Mouse (Mus musculus): ENCODE results near the gene Clasrp. TPM values are rescaled to one million over a fixed set of nuclear protein-coding genes. Genes with fewer than 3 reads are reported as not detected.

Gene Clasrp
- total and polyA plus RNA-seq, 3 experiments: 34.2 to 153 (median 41.4) TPM

DNA sequence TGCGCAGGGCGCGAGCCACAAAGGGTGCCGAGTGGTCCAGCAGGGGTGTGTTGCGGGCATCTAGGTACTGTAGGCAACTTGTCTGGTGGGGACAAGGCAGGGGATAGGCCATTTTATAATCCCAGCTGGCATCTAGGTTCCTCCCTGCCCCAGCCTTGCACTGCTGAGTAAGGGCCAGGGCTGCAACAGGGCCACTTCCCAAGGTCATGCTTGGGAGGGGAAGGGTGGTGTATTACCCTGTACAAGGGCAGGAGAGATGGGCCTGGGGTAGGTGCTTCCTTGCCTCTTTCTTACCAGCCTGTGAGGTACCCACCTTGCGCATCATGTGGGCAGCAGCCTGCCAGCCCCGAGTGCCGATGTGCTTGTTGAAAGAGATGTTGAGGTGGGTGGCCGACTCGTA, 69.6 kb downstream of the Clasrp start:
- 0 out of 2 replicates have a peak, but pooled peaks cover 5% of the 10 kb centered on the region for H3K9me3 ChIP-seq (replicated peaks)
- no peak overlapping the region for H3K4me3 ChIP-seq (ENCODE audit: low read depth, low read length)
- peaks cover 9% of the 10 kb centered on the region for H3K4me1 ChIP-seq (ENCODE audit: insufficient read depth, low read depth, low read length)
- DNase-seq (ENCODE audit: low spot score): no peak
- H3K36me3 ChIP-seq (replicated peaks): peaks cover 94% of the 10 kb centered on the region
- TF ChIP-seq TAL1 (conservative IDR thresholded peaks at IDR 0.05; ENCODE audit: low read depth, low read length): no peak
- no peak for TF ChIP-seq CTCF (IDR thresholded peaks at IDR 0.05; ENCODE audit: low read depth, low read length)
- no peak for TF ChIP-seq POLR2AphosphoS5 (IDR thresholded peaks at IDR 0.05; ENCODE audit: insufficient replicate concordance, low read depth, low read length)
- TF ChIP-seq GATA1 (IDR thresholded peaks at IDR 0.05; ENCODE audit: borderline replicate concordance, low read length): no peak
- TF ChIP-seq GATA2 (IDR thresholded peaks at IDR 0.05; ENCODE audit: borderline replicate concordance, low read depth, low read length): no peak
- H3K27me3 ChIP-seq (ENCODE audit: insufficient read depth, low read length): no peaks in the 10 kb centered on the region
- no peak for ATAC-seq (ENCODE audit: extremely low read depth, insufficient number of reproducible peaks, low FRiP score, poor library complexity, severe bottlenecking)

DNA sequence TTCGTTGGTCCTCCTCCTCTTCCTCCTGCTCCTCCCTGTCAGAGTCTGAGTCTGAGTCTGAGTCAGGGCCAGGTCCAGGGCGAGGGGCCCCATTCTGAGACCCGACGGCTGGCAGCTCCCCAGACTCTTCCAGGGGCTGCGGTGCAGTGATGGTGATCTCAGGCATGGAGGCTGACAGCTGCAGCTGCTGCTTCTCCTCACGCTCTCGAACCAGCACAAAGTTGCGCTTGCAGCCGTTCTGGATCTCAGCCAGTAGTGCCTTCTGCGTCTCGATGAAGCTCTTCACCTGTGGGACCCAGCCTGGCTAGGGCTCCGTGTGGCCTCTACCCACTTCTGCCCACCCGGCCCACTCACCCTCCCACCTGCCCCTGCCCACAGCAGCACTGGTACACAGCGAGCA, 72.0 kb downstream of the Clasrp start:
- H3K36me3 ChIP-seq (replicated peaks): peaks cover 90% of the 10 kb centered on the region
- no peaks in the 10 kb centered on the region for H3K27me3 ChIP-seq (ENCODE audit: insufficient read depth, low read length)
- no peaks in the 10 kb centered on the region for H3K9me3 ChIP-seq (replicated peaks)
- no peak overlapping the region for H3K4me3 ChIP-seq (ENCODE audit: low read depth, low read length)
- TF ChIP-seq CTCF (IDR thresholded peaks at IDR 0.05; ENCODE audit: low read depth, low read length) (no peak), POLR2AphosphoS5 (IDR thresholded peaks at IDR 0.05; ENCODE audit: insufficient replicate concordance, low read depth, low read length) (no peak), GATA2 (IDR thresholded peaks at IDR 0.05; ENCODE audit: borderline replicate concordance, low read depth, low read length) (no peak), TAL1 (conservative IDR thresholded peaks at IDR 0.05; ENCODE audit: low read depth, low read length) (no peak), GATA1 (IDR thresholded peaks at IDR 0.05; ENCODE audit: borderline replicate concordance, low read length) (no peak)
- H3K4me1 ChIP-seq (ENCODE audit: insufficient read depth, low read depth, low read length): peaks cover 9% of the 10 kb centered on the region
- ATAC-seq (ENCODE audit: extremely low read depth, insufficient number of reproducible peaks, low FRiP score, poor library complexity, severe bottlenecking) (no peak), DNase-seq (ENCODE audit: low spot score) (no peak)

- Histone ChIP-seq H3K4me3 (ENCODE audit: low read depth, low read length) (no peak overlapping the region), H3K9me3 (replicated peaks) (no peaks in the 10 kb centered on the region), H3K4me1 (ENCODE audit: insufficient read depth, low read depth, low read length) (peaks cover 9% of the 10 kb centered on the region), H3K36me3 (replicated peaks) (peaks cover 80% of the 10 kb centered on the region), H3K27me3 (ENCODE audit: insufficient read depth, low read length) (no peaks in the 10 kb centered on the region)
- TF ChIP-seq TAL1 (conservative IDR thresholded peaks at IDR 0.05; ENCODE audit: low read depth, low read length) (no peak), GATA1 (IDR thresholded peaks at IDR 0.05; ENCODE audit: borderline replicate concordance, low read length) (no peak), POLR2AphosphoS5 (IDR thresholded peaks at IDR 0.05; ENCODE audit: insufficient replicate concordance, low read depth, low read length) (no peak), CTCF (IDR thresholded peaks at IDR 0.05; ENCODE audit: low read depth, low read length) (no peak), GATA2 (IDR thresholded peaks at IDR 0.05; ENCODE audit: borderline replicate concordance, low read depth, low read length) (no peak)
- ATAC-seq (ENCODE audit: extremely low read depth, insufficient number of reproducible peaks, low FRiP score, poor library complexity, severe bottlenecking) (no peak), DNase-seq (ENCODE audit: low spot score) (no peak)
Measured at GRCm38 (mm10) chr7:19531077-19531476, 73.2 kb downstream of the Clasrp start.

Other genes starting within 250 kb of the Clasrp start
Only the 20 nearest of the 26 such genes appear.
- not detected in 2 replicates for gene Ckm, start 199.7 kb downstream of the Clasrp start, total RNA-seq (2014; fragmentation: Nextera tagmentation)
- gene Ckm, start 199.7 kb downstream of the Clasrp start, total RNA-seq (2017): 0.05 and 0.12 TPM in 2 replicates
- not detected in 2 replicates for gene Ckm, start 199.7 kb downstream of the Clasrp start, polyA plus RNA-seq (2012)
- gene Mark4, start 145.7 kb downstream of the Clasrp start, total RNA-seq (2014; fragmentation: Nextera tagmentation): 17.8 and 21.3 TPM in 2 replicates
- 2.7 and 4.3 TPM in 2 replicates for gene Mark4, start 145.7 kb downstream of the Clasrp start, total RNA-seq (2017)
- 34.7 and 46.5 TPM in 2 replicates for gene Mark4, start 145.7 kb downstream of the Clasrp start, polyA plus RNA-seq (2012)
- gene Exoc3l2, start 141.2 kb downstream of the Clasrp start, total RNA-seq (2014; fragmentation: Nextera tagmentation): not detected in 2 replicates
- not detected in 2 replicates for gene Exoc3l2, start 141.2 kb downstream of the Clasrp start, total RNA-seq (2017)
- 0.02 TPM in 1 of 2 replicates, not detected in the other for gene Exoc3l2, start 141.2 kb downstream of the Clasrp start, polyA plus RNA-seq (2012)
- 4.6 and 5.2 TPM in 2 replicates for gene Bloc1s3, start 96.1 kb downstream of the Clasrp start, total RNA-seq (2014; fragmentation: Nextera tagmentation)
- 4.2 and 5.2 TPM in 2 replicates for gene Bloc1s3, start 96.1 kb downstream of the Clasrp start, total RNA-seq (2017)
- 5.7 and 6.0 TPM in 2 replicates for gene Bloc1s3, start 96.1 kb downstream of the Clasrp start, polyA plus RNA-seq (2012)
- gene Trappc6a, start 96.1 kb downstream of the Clasrp start, total RNA-seq (2014; fragmentation: Nextera tagmentation): 87.2 and 92.8 TPM in 2 replicates
- gene Trappc6a, start 96.1 kb downstream of the Clasrp start, total RNA-seq (2017): 141 and 200 TPM in 2 replicates
- 537 and 654 TPM in 2 replicates for gene Trappc6a, start 96.1 kb downstream of the Clasrp start, polyA plus RNA-seq (2012)
- 0.53 and 0.92 TPM in 2 replicates for gene Nkpd1, start 86.6 kb downstream of the Clasrp start, total RNA-seq (2014; fragmentation: Nextera tagmentation)
- gene Nkpd1, start 86.6 kb downstream of the Clasrp start, total RNA-seq (2017): 0.22 and 0.41 TPM in 2 replicates
- 0.55 TPM in 2 replicates for gene Nkpd1, start 86.6 kb downstream of the Clasrp start, polyA plus RNA-seq (2012)
- 22.4 and 23.0 TPM in 2 replicates for gene Ppp1r37, start 41.4 kb downstream of the Clasrp start, total RNA-seq (2014; fragmentation: Nextera tagmentation)
- 10.9 and 13.1 TPM in 2 replicates for gene Ppp1r37, start 41.4 kb downstream of the Clasrp start, total RNA-seq (2017)
- gene Ppp1r37, start 41.4 kb downstream of the Clasrp start, polyA plus RNA-seq (2012): 68.4 and 71.2 TPM in 2 replicates
- gene Zfp296, start 27.2 kb downstream of the Clasrp start, total RNA-seq (2014; fragmentation: Nextera tagmentation): 0.53 and 0.97 TPM in 2 replicates
- gene Zfp296, start 27.2 kb downstream of the Clasrp start, total RNA-seq (2017): 0.81 and 0.82 TPM in 2 replicates
- 3.4 TPM in 2 replicates for gene Zfp296, start 27.2 kb downstream of the Clasrp start, polyA plus RNA-seq (2012)
- gene Gemin7, start 26.9 kb downstream of the Clasrp start, total RNA-seq (2014; fragmentation: Nextera tagmentation): 50.8 and 51.2 TPM in 2 replicates
- gene Gemin7, start 26.9 kb downstream of the Clasrp start, total RNA-seq (2017): 25.8 and 31.3 TPM in 2 replicates
- 52.7 and 55.4 TPM in 2 replicates for gene Gemin7, start 26.9 kb downstream of the Clasrp start, polyA plus RNA-seq (2012)
- gene Relb, start 25.0 kb upstream of the Clasrp start, total RNA-seq (2014; fragmentation: Nextera tagmentation): 1.5 and 1.9 TPM in 2 replicates
- 1.5 and 2.0 TPM in 2 replicates for gene Relb, start 25.0 kb upstream of the Clasrp start, total RNA-seq (2017)
- gene Relb, start 25.0 kb upstream of the Clasrp start, polyA plus RNA-seq (2012): 1.1 and 1.2 TPM in 2 replicates
- gene Clptm1, start 60.5 kb upstream of the Clasrp start, total RNA-seq (2014; fragmentation: Nextera tagmentation): 70.0 and 75.5 TPM in 2 replicates
- 26.0 and 28.6 TPM in 2 replicates for gene Clptm1, start 60.5 kb upstream of the Clasrp start, total RNA-seq (2017)
- 74.8 and 93.4 TPM in 2 replicates for gene Clptm1, start 60.5 kb upstream of the Clasrp start, polyA plus RNA-seq (2012)
- not detected in 2 replicates for gene Apoc2, start 73.5 kb upstream of the Clasrp start, total RNA-seq (2014; fragmentation: Nextera tagmentation)
- not detected in 2 replicates for gene Apoc2, start 73.5 kb upstream of the Clasrp start, total RNA-seq (2017)
- gene Apoc2, start 73.5 kb upstream of the Clasrp start, polyA plus RNA-seq (2012): not detected in 2 replicates
- gene Gm44805, start 76.9 kb upstream of the Clasrp start, total RNA-seq (2014; fragmentation: Nextera tagmentation): not detected in 2 replicates
- not detected in 2 replicates for gene Gm44805, start 76.9 kb upstream of the Clasrp start, total RNA-seq (2017)
- gene Gm44805, start 76.9 kb upstream of the Clasrp start, polyA plus RNA-seq (2012): not detected in 2 replicates
- gene Apoc4, start 77.0 kb upstream of the Clasrp start, total RNA-seq (2014; fragmentation: Nextera tagmentation): not detected in 2 replicates
- gene Apoc4, start 77.0 kb upstream of the Clasrp start, total RNA-seq (2017): 0.27 TPM in 1 of 2 replicates, not detected in the other
- gene Apoc4, start 77.0 kb upstream of the Clasrp start, polyA plus RNA-seq (2012): 0.22 TPM in 1 of 2 replicates, not detected in the other
- 12.3 and 14.9 TPM in 2 replicates for gene Apoc1, start 88.2 kb upstream of the Clasrp start, total RNA-seq (2014; fragmentation: Nextera tagmentation)
- gene Apoc1, start 88.2 kb upstream of the Clasrp start, total RNA-seq (2017): 4.8 and 7.0 TPM in 2 replicates
- gene Apoc1, start 88.2 kb upstream of the Clasrp start, polyA plus RNA-seq (2012): 9.5 and 15.3 TPM in 2 replicates
- gene Apoe, start 94.7 kb upstream of the Clasrp start, total RNA-seq (2014; fragmentation: Nextera tagmentation): 7.4 and 8.1 TPM in 2 replicates
- 19.9 TPM in 2 replicates for gene Apoe, start 94.7 kb upstream of the Clasrp start, total RNA-seq (2017)
- gene Apoe, start 94.7 kb upstream of the Clasrp start, polyA plus RNA-seq (2012): 28.6 and 28.7 TPM in 2 replicates
- gene Tomm40, start 111.0 kb upstream of the Clasrp start, total RNA-seq (2014; fragmentation: Nextera tagmentation): 75.6 and 88.4 TPM in 2 replicates
- 49.1 and 56.9 TPM in 2 replicates for gene Tomm40, start 111.0 kb upstream of the Clasrp start, total RNA-seq (2017)
- gene Tomm40, start 111.0 kb upstream of the Clasrp start, polyA plus RNA-seq (2012): 377 and 386 TPM in 2 replicates
- 14.2 and 17.2 TPM in 2 replicates for gene Nectin2, start 146.0 kb upstream of the Clasrp start, total RNA-seq (2014; fragmentation: Nextera tagmentation)
- 9.7 and 11.4 TPM in 2 replicates for gene Nectin2, start 146.0 kb upstream of the Clasrp start, total RNA-seq (2017)
- gene Nectin2, start 146.0 kb upstream of the Clasrp start, polyA plus RNA-seq (2012): 34.9 and 35.8 TPM in 2 replicates
- not detected in 2 replicates for gene Bcam, start 166.5 kb upstream of the Clasrp start, total RNA-seq (2014; fragmentation: Nextera tagmentation)
- 0.05 TPM in 1 of 2 replicates, not detected in the other for gene Bcam, start 166.5 kb upstream of the Clasrp start, total RNA-seq (2017)
- gene Bcam, start 166.5 kb upstream of the Clasrp start, polyA plus RNA-seq (2012): not detected in 2 replicates
- not detected in 2 replicates for gene Cblc, start 192.3 kb upstream of the Clasrp start, total RNA-seq (2014; fragmentation: Nextera tagmentation)
- not detected in 2 replicates for gene Cblc, start 192.3 kb upstream of the Clasrp start, total RNA-seq (2017)
- not detected in 2 replicates for gene Cblc, start 192.3 kb upstream of the Clasrp start, polyA plus RNA-seq (2012)

All from G1E (cell line).